Mouse (Mus musculus) cerebellum, adult 8-10 months (tissue): ENCODE measurements at regions not wholly inside any gene's neighbourhood (a gene's known extent, or its start where the extent isn't known, plus 50 kb on each side); places are given as distances from the start of the nearest gene placed in this dataset.

Source experiments
- DNase-seq: peaks from one replicate; pipeline ENCODE4 v3.0.0; 2022

- DNase-seq, result no peak
Observed at GRCm38 (mm10) chr13:32536241-32536640, 197.7 kb upstream of the Gmds start.

- no peak for DNase-seq
Observed at GRCm38 (mm10) chr13:32535602-32536001, 197.1 kb upstream of the Gmds start.

DNA sequence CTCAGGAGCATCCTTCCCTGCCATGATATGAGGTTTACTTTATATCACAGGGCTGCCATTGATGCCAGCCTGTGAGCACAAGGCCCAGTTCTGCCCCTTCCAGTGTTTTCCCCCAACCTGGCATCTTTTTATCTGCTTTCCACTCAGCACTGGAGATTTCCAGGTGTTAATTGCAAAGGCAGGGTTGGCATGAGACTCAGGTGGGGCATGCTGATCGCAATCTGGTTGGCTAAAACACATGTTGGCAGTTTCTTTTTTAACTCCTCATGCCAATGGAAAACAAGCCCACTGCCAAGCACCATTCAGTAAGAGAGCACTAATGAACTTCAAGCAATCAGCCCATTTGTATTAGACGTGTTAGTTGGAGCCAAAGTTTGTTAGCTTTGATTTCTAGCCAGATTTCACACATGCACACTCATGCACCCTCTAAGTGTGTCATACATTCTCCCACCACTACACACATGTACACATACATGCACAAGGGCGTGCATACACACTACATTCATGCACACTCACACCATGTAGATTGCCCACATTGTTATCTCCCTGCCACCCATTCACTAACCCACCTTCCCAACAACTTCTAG lies 192.5 kb upstream of the Gmds start:
- DNase-seq, result no peak

GRCm38 (mm10) chr13:32518611-32519344 lies 180.2 kb upstream of the Gmds start:
- no peak for DNase-seq

DNA sequence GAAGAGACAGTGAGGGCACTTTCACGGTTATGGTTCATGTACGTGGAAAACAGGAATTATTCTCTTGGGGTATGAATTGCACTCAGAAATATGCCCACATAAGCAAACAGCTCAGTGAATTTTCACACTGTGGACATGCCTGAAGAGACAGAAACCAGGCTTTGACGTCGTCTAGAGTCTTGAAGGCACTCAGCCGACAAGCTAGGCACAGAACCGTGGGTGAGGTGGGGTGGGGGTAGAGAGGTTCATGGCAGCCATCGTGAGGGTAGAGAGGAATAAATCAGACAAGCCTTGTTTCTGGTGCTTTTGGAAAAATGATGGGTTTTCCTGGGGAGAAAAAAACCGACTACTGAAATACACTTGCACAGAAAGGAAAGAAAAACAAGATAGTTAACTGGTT lies 179.0 kb upstream of the Gmds start:
- no peak for DNase-seq

- DNase-seq, result no peak
Observed at GRCm38 (mm10) chr13:32509231-32510023, 170.9 kb upstream of the Gmds start.

DNA sequence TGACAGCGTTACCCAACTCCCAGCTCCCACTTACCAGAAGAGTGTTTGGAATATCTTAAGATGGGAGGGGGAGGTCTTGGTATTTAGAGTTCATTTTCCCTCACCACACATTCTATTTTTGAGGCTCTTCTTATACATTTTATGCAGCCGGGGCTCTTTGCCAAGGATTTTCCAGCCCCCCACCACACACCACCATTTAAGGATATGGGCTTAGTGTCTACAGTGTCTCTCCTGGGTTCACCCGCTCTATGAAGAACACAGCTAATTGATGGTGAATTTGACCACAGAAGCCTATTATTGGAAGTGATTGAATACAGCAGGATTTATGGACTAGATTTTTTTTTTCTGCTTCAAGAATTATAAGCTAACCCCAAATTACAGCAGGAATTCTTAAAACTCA lies 169.9 kb upstream of the Gmds start:
- DNase-seq, result no peak

- DNase-seq, result no peak
Observed at GRCm38 (mm10) chr13:32507825-32508224, 169.3 kb upstream of the Gmds start.

- no peak for DNase-seq
Observed at GRCm38 (mm10) chr13:32498205-32498790, 159.8 kb upstream of the Gmds start.

DNA sequence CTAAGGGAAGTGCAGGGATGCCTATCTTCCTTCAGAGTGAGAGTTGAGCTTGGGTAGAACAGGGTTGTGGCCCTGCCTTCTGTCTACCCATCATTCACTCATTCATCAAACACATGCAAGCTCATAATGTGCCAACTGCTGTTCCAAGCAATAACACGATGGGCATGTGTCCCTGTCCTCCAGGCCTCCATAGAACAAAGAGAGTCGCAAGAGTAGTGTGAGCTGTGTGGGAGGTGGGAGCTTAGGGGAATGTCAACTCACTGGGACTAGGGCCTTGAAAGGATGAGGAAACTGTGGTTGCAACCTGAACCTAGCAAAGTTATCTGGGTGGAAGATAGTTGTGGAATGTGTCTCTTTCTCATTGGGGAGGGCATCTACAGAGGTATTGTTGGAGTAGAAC lies 157.7 kb upstream of the Gmds start:
- no peak for DNase-seq

DNA sequence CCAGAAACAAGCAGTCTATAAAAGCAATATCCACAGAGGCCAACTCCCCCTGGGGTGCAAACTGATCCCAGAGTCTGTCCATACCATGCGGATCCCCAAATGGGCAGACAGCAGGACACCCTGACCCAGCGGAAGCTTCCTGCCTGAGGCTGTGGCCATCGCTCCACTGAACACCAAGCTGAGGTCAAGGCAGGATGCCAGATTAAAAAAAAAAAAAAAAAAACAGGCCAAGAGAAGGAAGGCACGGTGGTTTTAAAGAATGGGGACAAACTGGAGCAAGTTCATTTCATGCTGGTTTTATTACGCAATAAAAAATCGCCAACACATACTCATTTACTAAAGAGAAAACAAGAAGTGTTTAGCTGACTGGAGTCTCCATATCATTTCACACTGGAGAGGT lies 156.5 kb upstream of the Gmds start:
- DNase-seq, result no peak

DNA sequence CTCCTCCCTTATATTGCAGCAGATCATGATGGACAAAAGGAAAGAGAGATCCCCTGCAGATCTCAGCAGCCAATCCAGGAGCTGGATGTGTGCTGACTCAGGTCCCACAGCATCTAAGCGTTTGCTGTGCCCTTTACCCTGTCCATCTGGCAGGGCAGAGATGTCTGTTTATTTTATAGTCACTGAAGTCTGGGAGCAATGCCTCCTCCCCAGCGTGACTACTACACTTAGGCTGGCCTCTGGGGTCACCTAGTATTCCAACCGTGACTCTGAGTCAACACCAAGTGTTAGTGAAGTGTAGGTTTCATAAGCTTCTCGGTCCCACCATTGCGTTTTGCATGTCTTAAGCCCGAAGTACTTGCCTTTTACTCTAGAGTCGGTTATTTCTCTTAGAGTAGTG lies 155.3 kb upstream of the Gmds start:
- DNase-seq, result no peak

- DNase-seq, result peak; percentile 24
Observed at GRCm38 (mm10) chr13:32493309-32493708, 154.8 kb upstream of the Gmds start.

DNA sequence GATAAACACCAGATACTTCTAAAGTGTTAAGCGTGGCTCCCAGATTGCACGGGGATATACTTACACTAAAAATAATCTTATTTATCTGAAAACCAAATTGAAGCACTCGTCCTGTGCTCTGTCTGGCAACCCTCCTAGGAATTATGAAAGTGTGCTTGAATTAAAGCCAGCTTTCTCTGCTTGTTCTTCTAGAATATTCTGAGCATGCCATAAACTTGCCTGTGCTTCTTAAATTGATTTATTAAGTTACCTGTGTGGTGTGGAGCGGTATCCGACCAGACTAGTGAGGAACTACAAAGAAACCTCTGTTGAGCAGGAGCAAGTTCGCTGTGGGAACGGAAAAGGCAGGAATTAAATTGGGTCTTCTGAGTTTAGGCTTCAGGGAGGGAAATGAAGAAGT lies 154.0 kb upstream of the Gmds start:
- DNase-seq, result no peak

DNA sequence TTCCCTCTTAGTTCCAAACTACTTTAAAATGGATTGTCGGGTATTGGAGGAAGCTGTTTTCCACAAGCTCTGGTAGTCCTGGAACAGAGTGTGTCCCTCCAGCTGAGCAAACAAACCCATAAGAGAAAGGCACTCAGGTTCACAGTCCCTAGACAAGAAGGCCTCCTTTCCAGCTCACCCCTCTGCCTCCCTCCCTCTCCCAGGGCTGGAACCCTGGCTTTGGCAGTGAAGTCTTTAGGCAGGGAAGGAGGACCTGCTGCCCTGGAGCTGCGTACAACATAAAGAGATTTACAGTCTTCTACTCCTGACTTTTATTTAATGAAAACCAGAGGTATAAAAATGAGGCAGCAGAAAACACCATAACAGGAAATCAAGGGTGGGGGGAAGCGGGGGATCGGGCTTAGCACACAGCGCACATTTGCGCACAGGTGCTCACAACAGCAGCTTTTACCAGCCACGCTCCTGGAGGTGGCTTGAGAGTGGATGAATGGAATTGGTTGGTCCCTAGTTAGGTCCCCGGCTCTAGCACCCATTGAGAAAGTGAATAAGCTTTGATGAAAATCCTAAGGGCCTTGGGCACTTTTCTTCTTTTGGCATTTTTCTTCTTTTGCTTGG lies 143.0 kb upstream of the Gmds start:
- no peak for DNase-seq

- no peak for DNase-seq
Observed at GRCm38 (mm10) chr13:32480029-32480428, 141.5 kb upstream of the Gmds start.

DNA sequence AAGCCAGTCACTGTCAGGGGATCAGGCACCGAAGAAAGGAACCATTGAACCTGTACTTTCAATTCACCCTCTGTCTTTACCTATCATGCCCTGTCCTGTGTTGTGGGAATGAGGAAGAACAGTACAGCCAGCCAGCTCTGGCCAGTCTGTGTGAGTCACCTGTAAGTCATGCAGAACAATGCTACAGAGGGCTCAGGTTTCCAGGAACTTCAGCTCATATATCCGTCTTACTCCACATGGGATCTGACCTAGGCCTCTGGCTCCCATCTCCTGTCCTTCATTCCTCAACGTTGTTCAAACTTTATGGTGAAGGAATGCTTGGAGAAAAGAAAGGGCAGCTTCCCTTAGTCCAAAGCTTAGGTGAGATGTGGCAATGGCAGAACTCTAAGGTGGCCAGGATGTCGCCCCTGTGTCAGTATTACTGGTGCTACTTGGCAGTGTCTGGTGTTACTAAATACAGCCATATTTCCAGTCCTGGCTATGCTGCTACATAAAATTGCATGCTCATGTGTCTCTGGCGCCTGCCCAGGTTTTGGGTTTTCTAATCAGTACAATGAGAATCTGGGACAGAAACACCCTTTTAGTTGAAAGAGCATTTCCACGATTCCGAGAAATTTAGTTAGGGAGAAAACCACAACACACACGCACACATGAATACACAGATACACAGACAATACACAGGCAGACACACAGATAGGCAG lies 140.7 kb upstream of the Gmds start:
- no peak for DNase-seq

GRCm38 (mm10) chr13:32465787-32466186 lies 127.2 kb upstream of the Gmds start:
- no peak for DNase-seq

DNA sequence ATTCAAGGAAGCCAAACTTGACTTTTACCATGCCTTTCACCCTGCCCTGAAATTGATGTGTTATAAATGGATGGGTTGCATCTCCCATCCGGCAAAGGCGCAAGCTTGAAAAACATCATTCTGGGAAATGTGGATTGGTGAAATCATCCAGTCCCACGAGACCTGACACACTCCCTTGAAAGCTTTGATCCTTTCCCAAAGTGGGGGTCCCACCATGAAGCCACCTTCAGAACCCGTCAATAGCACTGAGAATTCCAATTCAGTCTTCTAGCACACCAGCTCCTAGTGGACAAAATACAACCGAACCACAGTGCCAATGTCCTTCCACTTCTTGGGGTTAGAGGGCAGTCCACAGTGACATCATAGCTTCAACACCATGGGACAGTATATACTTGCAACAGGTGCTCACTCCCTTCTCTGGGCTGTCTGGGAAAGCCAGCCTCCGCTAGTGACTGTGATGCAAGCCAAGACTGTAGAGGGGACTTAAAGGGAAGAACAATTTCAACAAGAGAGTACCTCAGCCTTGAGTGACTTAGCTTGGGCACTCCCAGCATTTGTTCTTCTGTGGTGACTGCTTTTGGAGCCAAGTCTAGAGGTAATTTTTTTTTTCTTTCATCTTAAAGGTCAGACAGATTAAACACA lies 126.6 kb upstream of the Gmds start:
- no peak for DNase-seq

DNA sequence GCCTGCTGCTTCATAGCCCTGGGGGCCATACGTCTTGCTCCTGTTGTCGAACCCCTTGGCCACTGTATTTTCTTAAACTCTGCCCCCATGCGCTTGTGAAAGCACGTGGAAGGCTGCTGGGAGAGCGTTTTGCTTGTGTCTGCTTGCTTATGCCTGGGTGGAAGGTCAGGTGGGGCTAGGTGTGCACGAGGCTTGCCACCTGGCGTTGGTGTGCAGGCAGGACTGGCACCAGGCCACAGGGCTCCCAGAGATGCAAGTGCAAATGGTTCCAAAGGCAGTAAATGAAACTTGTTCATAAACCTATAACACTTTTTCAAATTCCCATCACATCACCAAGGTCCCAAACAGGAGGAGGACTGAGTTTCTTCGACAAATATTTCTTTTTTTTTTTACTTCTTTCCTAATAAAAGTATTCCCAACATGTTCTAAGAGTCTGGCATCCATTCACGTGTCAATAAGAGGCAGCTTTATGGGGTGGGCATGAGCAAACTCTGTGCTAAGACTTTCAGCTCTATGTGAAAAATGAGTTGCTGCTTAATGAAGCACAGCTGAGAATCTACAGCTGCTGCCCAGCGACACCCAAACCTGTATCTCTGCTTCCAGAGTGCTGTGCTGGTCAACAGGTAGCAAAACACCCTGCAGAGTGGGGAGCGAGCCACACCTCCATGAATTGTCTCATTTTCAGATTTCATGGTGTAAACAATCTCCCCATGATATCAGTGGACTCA lies 116.0 kb upstream of the Gmds start:
- DNase-seq, result no peak

- DNase-seq, result no peak
Observed at GRCm38 (mm10) chr13:32449710-32450417, 111.3 kb upstream of the Gmds start.
